Mouse (Mus musculus) liver, postnatal 0 days (tissue): ENCODE results near the gene Mif.

ENCODE experiments used
- CTCF ChIP-seq: sonication (generic); IDR thresholded peaks from 2 replicates; pipeline ENCODE4 v1.5.1; 2016; ENCODE audit warnings: antibody characterized with exemption, low read depth
- EP300 ChIP-seq: IDR thresholded peaks from 2 replicates; pipeline ENCODE4 v1.6.1; 2016; ENCODE audit warnings: antibody characterized with exemption, low read depth, mild to moderate bottlenecking

DNA sequence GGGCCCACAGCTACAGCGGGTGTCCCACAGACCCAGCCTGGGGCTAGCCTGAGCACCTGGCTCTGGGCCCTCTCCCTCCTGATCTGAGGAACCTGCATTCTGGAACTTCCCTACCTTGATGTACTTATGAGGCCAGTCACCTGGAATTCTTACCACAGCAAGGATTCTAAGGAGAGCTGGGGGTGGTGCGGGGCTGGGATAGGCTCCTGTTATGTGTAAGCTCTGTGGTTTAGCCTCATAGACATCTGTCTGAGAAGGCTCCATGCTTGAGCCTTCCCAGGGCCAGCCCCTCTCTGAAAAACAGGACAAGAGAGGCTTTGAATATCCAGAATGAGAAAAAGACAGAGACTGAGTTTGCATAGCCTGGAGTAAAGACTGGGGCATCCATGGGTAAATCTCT lies 37.6 kb downstream of the Mif start, which contains the start of gene Gstt4:
- no peak for TF ChIP-seq CTCF
- TF ChIP-seq EP300: no peak
